In genomic region chr14:118795915-118796693, GRCm38 (mm10) we compare ENCODE assay signal across 8 mouse cellular contexts. TPM values are rescaled to one million over a fixed set of nuclear protein-coding genes. Genes with fewer than 3 reads are reported as not detected.
DNase-seq lines count a peak whose midpoint lies in the region; ATAC-seq lines count a peak whose summit lies in the region.
"Had no signal": no experiment of that assay in that cellular context is flagged by ENCODE, and none has a peak within 500 bp of the region (broad histone marks: within the 10 kb centered on the region; RNA-seq: fewer than 3 reads in every experiment).

No protein-coding gene starts in this region.

- H3K4me3 ChIP-seq in lung, embryonic 16.5 days (ENCODE audit: low read length): no peak overlapping the region
- H3K4me3 ChIP-seq in erythroblast, embryonic 14.5 days (replicated peaks): peak overlapping the region; percentile 67
- no peak overlapping the region for H3K4me3 ChIP-seq in limb, embryonic 13.5 days

- 39% methylated on average over 10 of the region's 10 CpGs for WGBS in lung, embryonic 16.5 days
- WGBS in limb, embryonic 13.5 days: 57% methylated on average over 10 of the region's 10 CpGs

- H3K27ac ChIP-seq in lung, embryonic 16.5 days (ENCODE audit: low read length): no peak overlapping the region
- no peak overlapping the region for H3K27ac ChIP-seq in limb, embryonic 13.5 days

- no peak overlapping the region for H3K4me2 ChIP-seq in lung, embryonic 16.5 days (ENCODE audit: low read depth, low read length)
- H3K4me2 ChIP-seq in limb, embryonic 13.5 days (replicated peaks): no peak overlapping the region

- ATAC-seq in lung, embryonic 16.5 days (ENCODE audit: low read depth): 0 out of 2 replicates have a peak, but pooled peaks have one; percentile 26
- ATAC-seq in limb, embryonic 13.5 days (ENCODE audit: low FRiP score, low read depth): peak; percentile 65; the same call in 1 of the 2 replicates

- H3K9me3 ChIP-seq in lung, embryonic 16.5 days (ENCODE audit: control insufficient read depth, low read length): no peaks in the 10 kb centered on the region
- H3K9me3 ChIP-seq in erythroblast, embryonic 14.5 days (ENCODE audit: control insufficient read depth, low read length): peaks cover 2% of the 10 kb centered on the region; the same call in 1 of the 2 replicates
- H3K9me3 ChIP-seq in limb, embryonic 13.5 days: no peaks in the 10 kb centered on the region

- H3K9ac ChIP-seq in lung, embryonic 16.5 days (ENCODE audit: low read length): no peak overlapping the region
- H3K9ac ChIP-seq in limb, embryonic 13.5 days: no peak overlapping the region

- DNase-seq in lung, postnatal 36 days: no peak
- peak; percentile 86 for DNase-seq in thymus, postnatal 0 days (ENCODE audit: low spot score)
- DNase-seq in right cerebral cortex, postnatal 14 days: no peak
- no peak for DNase-seq in adrenal gland, postnatal 25 days
- DNase-seq: lung, postnatal 14 days had no signal

- no peaks in the 10 kb centered on the region for H3K4me1 ChIP-seq in lung, embryonic 16.5 days (replicated peaks; ENCODE audit: control insufficient read depth, insufficient read depth, low read length)
- peaks cover 95% of the 10 kb centered on the region for H3K4me1 ChIP-seq in erythroblast, embryonic 14.5 days (ENCODE audit: control insufficient read depth)
- H3K4me1 ChIP-seq in limb, embryonic 13.5 days: peaks cover 11% of the 10 kb centered on the region

- H3K36me3 ChIP-seq in lung, embryonic 16.5 days (ENCODE audit: control insufficient read depth, insufficient read depth, low read length): no peaks in the 10 kb centered on the region
- peaks cover 13% of the 10 kb centered on the region for H3K36me3 ChIP-seq in erythroblast, embryonic 14.5 days (ENCODE audit: control insufficient read depth)
- no peaks in the 10 kb centered on the region for H3K36me3 ChIP-seq in limb, embryonic 13.5 days

- H3K27me3 ChIP-seq in lung, embryonic 16.5 days (ENCODE audit: control insufficient read depth, insufficient read depth, low read depth, low read length): no peaks in the 10 kb centered on the region
- H3K27me3 ChIP-seq in erythroblast, embryonic 14.5 days (ENCODE audit: control insufficient read depth): peaks cover 8% of the 10 kb centered on the region
- H3K27me3 ChIP-seq in limb, embryonic 13.5 days: no peaks in the 10 kb centered on the region; the same call in 1 of the 2 replicates

RNA-seq across cellular contexts. Expression of gene Cldn10, which starts 8.4 kb away (rescaled TPM):
- polyA plus RNA-seq in lung, embryonic 16.5 days (2015; fragmentation: Nextera tagmentation; extraction: Ambion mirVana): 83.5 and 94.0 TPM in 2 replicates
- not detected in 2 replicates for polyA plus RNA-seq in erythroblast, embryonic 14.5 days (2012)
- 1.5 and 1.7 TPM in 2 replicates for polyA plus RNA-seq in limb, embryonic 13.5 days (2015; fragmentation: Nextera tagmentation; extraction: Ambion mirVana)
- 1.7 TPM in 2 replicates for polyA plus RNA-seq in thymus, postnatal 0 days (2015; fragmentation: Nextera tagmentation; extraction: Ambion mirVana)
- total RNA-seq in adrenal gland, postnatal 25 days (2021): 0.15 TPM in 1 of 2 replicates, not detected in the other

Comparison
In these comparisons a context has a peak if more than half of its experiments do, and no peak if none do; other contexts are left out.
1. RNA of gene Cldn10, which starts 8.4 kb away (polyA plus RNA-seq): 83.5 to 94.0 TPM in lung, embryonic 16.5 days; 1.7 TPM in thymus, postnatal 0 days, 1.5 to 1.7 TPM in limb, embryonic 13.5 days and not detected in erythroblast, embryonic 14.5 days; every median in the first group is over 10 times any median in the second.